ENCODE assay signal across 9 mouse cellular contexts in genomic region chr12:96311137-96311536, GRCm38 (mm10).
DNase-seq lines count a peak whose midpoint lies in the region; ATAC-seq and TF ChIP-seq lines count a peak whose summit lies in the region.
"Had no signal": no experiment of that assay in that cellular context is flagged by ENCODE, and none has a peak within 500 bp of the region (broad histone marks: within the 10 kb centered on the region; RNA-seq: fewer than 3 reads in every experiment).

No protein-coding gene starts in this region.

- H3K27ac ChIP-seq in layer of hippocampus, adult 2 months: no peak overlapping the region
- H3K27ac ChIP-seq in forebrain, embryonic 13.5 days: no peak overlapping the region
- H3K27ac ChIP-seq: midbrain, embryonic 12.5 days had no signal

- H3K4me2 ChIP-seq in forebrain, embryonic 13.5 days: no peak overlapping the region
- H3K4me2 ChIP-seq: midbrain, embryonic 12.5 days had no signal

- 0 out of 2 replicates have a peak, but pooled peaks have one; percentile 55 for ATAC-seq in forebrain, embryonic 13.5 days

- no peak for TF ChIP-seq POLR2A in brain, embryonic 14.5 days (IDR thresholded peaks at IDR 0.05; ENCODE audit: borderline replicate concordance, extremely low read depth, insufficient read depth, insufficient read length, poor library complexity, severe bottlenecking)

- H3K9ac ChIP-seq in forebrain, embryonic 13.5 days: no peak overlapping the region
- H3K9ac ChIP-seq: midbrain, embryonic 12.5 days had no signal

- WGBS in forebrain, embryonic 13.5 days: 2% methylated on average over 2 of the region's 2 CpGs

- DNase-seq in layer of hippocampus, adult 2 months (ENCODE audit: low spot score in 2 of 2): peak; percentile 0 to 47
- no peak for DNase-seq in layer of hippocampus, adult 9-10 months (ENCODE audit: low spot score)
- DNase-seq in NIH3T3 (ENCODE audit: low read depth): peak; percentile 71
- DNase-seq in brain, embryonic 14.5 days (ENCODE audit: low read depth): peak; percentile 59
- peak; percentile 4 to 5 for DNase-seq in left cerebral cortex, postnatal 25 days (ENCODE audit: low spot score in 2 of 2)
- peak; percentile 5 to 26 for DNase-seq in right cerebral cortex, adult 2 months (ENCODE audit: low spot score in 2 of 2)
- DNase-seq in spleen, adult 12 weeks (ENCODE audit: low spot score): no peak

- no peaks in the 10 kb centered on the region for H3K27me3 ChIP-seq in forebrain, embryonic 13.5 days
- H3K27me3 ChIP-seq: midbrain, embryonic 12.5 days had no signal

- no peaks in the 10 kb centered on the region for H3K36me3 ChIP-seq in forebrain, embryonic 13.5 days (ENCODE audit: poor library complexity, severe bottlenecking)
- H3K36me3 ChIP-seq: midbrain, embryonic 12.5 days had no signal

- no peak overlapping the region for H3K4me3 ChIP-seq in layer of hippocampus, adult 2 months
- no peak overlapping the region for H3K4me3 ChIP-seq in forebrain, embryonic 13.5 days
- H3K4me3 ChIP-seq: midbrain, embryonic 12.5 days had no signal

- intact Hi-C loops in left cerebral cortex, postnatal 25 days (cut with DNase I): no loop called here

- H3K9me3 ChIP-seq in forebrain, embryonic 13.5 days (replicated peaks): no peaks in the 10 kb centered on the region
- H3K9me3 ChIP-seq: midbrain, embryonic 12.5 days had no signal

- peak; percentile 84 for TF ChIP-seq CTCF in layer of hippocampus, adult 2 months (conservative IDR thresholded peaks at IDR 0.05)
- TF ChIP-seq CTCF in brain, embryonic 14.5 days (IDR thresholded peaks at IDR 0.05; ENCODE audit: borderline replicate concordance, extremely low read depth, insufficient read depth, insufficient read length): peak; percentile 56; the same call in 1 of the 2 replicates

- no peaks in the 10 kb centered on the region for H3K4me1 ChIP-seq in forebrain, embryonic 13.5 days
- H3K4me1 ChIP-seq: midbrain, embryonic 12.5 days had no signal

Comparison
In these comparisons a context has a peak if more than half of its experiments do, and no peak if none do; other contexts are left out.
1. DNase-seq: peak in layer of hippocampus, adult 2 months (2 of 2), NIH3T3 (single experiment), brain, embryonic 14.5 days (single experiment), left cerebral cortex, postnatal 25 days (2 of 2) and right cerebral cortex, adult 2 months (2 of 2); none in layer of hippocampus, adult 9-10 months (single experiment) and spleen, adult 12 weeks (single experiment).